Mouse (Mus musculus) mesoderm, embryonic 11.5 days (tissue): ENCODE results near the gene Dapk1.

Experiments
- DNase-seq: peaks from one replicate; pipeline ENCODE4 v3.0.0-alpha.2; 2012; ENCODE audit warnings: low read depth, low spot score

The Dapk1 gene

GRCm38 (mm10) chr13:60662493-60663177, 60.9 kb downstream of the Dapk1 start:
- no peak for DNase-seq

DNA sequence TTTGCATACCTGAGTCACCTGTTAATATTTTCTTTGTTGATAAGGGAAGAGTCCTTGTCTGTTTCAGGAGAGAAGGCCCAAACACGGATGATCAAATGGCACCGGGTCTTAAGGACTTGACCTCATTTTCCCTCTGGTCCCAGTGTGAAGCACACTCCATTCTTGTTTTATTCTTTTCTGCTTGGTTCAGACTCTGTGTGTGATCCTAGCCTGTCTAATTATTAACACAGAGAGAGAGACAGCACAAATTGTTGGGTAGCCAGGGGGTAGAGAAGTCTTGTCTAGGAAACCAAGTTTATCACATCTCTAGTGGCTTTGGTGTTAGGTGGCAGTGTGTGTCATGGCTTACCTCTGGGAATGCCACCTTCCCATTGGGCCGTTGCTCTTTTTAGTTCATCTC, 62.3 kb downstream of the Dapk1 start:
- DNase-seq, result no peak

GRCm38 (mm10) chr13:60664816-60665215, 63.1 kb downstream of the Dapk1 start:
- no peak for DNase-seq

- no peak for DNase-seq
These were observed 63.7 kb downstream of the Dapk1 start for GRCm38 (mm10) chr13:60665402-60665801.

DNA sequence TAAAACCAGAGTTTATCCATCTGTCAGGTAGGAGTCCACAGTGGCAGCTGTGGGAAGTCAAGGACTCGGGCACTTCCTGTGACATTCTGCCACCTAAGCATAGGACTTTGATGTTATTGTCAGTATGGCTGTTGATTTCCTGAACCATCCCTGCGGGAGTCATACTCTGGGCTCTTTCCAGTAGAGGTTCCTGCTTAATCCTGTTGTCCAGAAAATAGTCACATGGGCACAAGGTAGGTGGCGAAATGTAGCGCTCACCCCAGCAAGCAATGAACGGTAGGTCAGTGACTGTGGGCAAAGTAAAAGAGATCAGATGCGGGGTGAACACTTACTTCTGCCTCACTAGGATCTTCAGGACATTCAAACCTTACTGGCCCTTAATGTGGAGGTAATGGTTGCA, 66.3 kb downstream of the Dapk1 start:
- no peak for DNase-seq

DNA sequence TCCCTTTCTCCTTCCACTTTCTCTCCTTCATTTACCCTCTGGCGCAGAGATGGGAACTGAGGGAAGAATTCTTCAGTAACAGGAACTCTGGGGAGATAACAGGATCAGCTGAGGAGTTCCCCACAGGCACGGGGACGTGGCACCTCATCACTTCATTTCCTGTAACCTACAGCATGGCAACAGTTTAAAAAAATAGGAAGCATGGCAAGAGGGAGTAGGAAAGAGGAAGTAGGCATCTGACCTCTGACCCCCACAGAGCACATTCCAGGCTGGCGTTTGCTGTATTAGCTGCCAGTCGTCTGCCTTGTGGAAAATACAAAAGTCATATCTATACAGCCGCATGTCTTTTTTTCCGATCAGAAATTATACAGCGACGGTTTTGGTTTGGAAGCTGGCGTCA, 68.9 kb downstream of the Dapk1 start:
- DNase-seq, result peak; percentile 50

DNA sequence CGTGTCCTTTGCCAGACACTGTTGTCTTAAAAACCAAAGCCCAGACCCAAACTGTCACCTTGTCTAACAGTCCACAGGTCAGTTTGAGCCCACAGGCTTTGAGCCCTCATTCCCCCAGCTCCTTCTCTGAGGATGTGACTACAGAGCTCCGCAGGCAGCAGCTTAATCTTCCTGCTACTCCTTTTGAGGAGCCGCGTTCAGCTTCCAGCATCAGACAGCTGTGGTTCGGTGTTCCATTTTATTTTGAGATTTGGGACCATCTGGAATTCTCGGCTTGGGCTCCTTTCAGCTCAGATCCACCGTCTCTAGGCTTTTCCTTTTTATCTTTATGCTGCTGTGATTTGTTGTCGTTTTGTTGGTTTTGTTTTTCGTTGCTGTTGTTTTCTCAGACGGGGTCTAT, 69.5 kb downstream of the Dapk1 start:
- no peak for DNase-seq

DNA sequence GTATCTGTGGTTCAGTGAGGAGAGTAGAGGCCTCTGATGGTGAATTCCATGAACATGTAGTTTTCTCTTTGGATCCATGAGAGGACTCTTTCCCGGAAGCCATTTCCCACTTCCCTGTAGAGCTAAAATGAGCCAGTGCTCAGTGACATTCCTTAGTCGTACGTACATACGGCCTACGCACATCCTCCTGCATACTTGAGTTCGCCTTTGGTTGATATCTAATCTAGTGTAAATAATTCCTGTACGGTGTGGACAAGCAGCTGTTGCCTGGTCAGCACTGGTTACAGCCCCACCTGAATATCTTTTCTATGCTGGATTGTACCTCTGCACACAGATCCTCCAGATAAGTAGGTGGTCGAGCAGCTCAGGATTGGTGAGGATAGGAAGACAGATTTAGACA, 70.5 kb downstream of the Dapk1 start:
- no peak for DNase-seq

DNA sequence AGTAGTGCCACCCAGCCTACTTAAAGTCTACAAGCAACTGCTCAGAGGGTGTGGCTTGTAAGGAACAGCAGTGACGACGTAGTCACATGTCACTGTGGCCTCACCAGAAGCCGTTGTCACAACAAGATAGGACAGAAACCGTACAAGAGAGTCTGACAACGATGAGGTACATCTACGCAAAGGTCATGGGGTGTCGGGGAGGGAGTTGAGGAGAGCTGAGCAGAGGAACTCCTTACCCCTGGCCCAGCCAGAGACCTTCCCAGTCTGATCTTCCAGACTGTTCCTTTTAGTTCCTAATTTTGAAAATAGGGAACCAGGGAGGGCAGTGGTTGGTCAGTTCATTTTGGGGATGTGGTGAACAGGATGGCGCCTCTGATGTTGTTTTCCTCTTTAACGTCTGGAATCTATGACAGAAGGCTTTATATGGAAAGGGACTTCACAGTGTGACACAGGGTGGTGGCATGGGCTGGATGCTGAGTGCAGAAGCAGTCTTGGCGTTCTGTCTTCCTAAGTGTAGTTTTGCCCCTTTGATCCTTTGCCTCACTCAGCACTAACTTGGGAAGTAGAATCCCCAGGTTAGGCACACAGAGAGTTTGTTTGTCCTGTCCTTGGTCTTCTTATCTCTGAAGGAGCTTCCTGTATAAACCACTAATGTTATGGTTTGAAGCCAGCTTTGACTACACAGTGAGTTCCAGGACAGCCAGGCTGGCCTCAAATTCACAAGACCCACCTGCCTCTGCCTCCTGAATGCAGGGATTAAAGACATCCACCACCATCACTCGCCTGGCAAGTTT, 71.3 kb downstream of the Dapk1 start:
- no peak for DNase-seq

GRCm38 (mm10) chr13:60674301-60674700, 72.6 kb downstream of the Dapk1 start:
- DNase-seq, result no peak

DNA sequence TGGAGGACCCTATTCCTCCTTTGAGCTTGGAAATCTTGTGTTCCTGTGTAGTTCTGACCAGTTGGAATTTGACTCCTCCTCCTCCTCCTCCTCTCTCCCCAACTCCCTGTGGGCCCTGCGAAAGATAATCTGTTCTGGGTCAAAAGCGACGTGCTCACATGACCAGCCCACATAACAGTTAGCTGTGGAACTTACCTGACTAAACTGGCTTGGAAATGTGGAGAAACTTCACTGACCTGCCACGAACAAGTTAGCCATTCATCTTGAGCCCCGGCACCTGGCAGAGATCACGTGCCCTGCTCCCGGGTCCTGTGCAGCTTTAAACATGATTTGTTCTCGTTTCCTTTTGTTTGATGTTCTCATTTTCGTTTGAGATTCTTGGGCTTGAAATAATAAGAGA, 73.2 kb downstream of the Dapk1 start:
- DNase-seq, result peak; percentile 56

- no peak for DNase-seq
These were observed 73.7 kb downstream of the Dapk1 start for GRCm38 (mm10) chr13:60675416-60675815.

DNA sequence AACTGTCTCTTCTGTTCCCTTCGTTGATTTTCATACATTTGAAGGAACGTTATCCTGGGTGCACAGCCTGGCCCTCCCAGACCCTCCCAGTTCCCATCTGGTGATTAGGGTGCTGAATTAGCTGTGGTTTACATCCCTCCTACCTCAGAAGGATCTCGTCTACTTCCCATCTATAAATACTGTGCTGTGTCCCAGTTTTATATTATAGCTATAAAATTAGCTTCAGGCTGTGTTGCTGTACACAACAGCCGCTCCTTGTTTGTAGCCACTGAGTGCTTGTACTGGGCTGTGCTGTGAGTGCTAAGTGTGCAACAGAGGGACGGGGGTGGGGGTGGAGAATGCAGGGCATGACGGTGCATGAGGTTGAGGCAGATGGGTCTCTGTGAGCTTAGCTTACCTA, 77.2 kb downstream of the Dapk1 start:
- no peak for DNase-seq

GRCm38 (mm10) chr13:60682714-60683695, 81.3 kb downstream of the Dapk1 start:
- DNase-seq, result no peak

DNA sequence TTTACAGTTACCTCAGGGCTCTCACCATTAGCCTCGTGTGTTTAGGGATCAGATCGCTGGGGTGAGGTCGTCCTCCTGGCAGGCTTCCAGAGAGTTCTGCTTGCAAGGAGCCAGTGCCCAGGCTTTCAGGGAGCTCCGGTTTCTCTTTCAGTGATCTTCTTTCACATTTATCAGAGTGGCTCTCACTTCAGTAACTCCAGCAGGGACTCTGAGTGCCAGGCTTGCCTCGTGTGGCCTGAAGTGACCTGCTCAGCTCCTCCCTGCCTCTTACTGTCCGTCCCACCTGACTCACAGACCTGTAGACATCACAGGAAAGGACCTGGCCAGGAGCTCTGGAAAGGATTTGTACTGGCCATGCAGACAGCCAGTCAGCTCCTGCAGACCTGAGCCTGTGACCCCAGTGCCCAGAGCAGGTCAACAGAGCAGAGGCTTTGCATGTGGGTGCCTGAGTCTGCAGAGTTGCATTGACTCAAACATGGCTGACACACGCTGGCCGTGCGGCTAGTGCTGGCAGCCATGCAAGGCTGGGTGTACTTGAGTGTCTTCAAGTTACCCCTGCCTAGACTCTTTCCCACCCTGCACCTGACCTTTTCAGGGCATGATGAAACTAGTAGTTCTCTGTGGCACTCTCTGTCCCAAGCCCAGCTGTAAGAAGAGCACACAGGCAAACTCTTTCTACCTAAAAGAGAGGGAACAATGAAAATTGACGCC, 82.5 kb downstream of the Dapk1 start:
- DNase-seq, result peak; percentile 49

DNA sequence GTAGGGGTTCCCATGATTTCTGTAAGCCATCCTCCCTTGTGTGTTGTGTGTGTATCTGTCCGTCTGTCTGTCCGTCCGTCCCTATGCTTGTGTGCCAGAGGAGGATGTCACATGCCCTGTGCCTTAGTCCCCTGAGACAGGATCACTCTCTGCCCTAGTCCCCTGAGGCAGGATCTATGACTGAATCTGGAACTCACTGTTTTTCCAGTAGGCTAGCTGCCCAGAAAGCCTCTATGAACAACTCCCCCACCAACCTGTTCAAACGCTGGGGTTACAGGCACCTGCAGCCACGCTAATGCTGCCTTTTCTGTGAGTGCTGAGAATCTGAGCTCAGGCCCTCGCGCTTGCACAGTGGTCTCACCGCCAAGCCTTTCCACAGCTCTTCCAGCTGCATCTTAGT, 83.1 kb downstream of the Dapk1 start:
- DNase-seq, result no peak

DNA sequence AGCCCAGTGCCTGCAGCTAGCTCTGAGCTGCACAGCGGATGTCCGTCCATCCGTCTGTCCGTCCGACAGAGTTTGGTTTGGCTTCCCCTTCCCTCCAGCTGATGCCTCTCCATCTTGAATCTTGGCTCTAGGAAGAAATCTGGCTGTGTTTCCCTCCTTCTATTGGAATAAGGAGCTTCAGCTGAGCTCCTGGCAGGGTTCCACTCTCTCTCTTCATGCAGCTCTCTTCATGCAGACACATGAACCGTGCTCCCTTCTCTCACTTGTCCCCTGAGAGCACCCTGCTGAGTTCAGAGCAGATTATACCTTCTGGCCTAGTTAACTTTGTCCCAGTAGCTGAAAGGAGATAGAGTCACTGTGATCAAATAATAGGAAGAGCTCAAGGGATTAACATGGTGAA, 83.5 kb downstream of the Dapk1 start:
- DNase-seq, result no peak

GRCm38 (mm10) chr13:60686024-60686663, 84.4 kb downstream of the Dapk1 start:
- DNase-seq, result no peak

- no peak for DNase-seq
These were observed 85.2 kb downstream of the Dapk1 start for GRCm38 (mm10) chr13:60686967-60687366.

GRCm38 (mm10) chr13:60687462-60687861, 85.7 kb downstream of the Dapk1 start:
- DNase-seq, result no peak

DNA sequence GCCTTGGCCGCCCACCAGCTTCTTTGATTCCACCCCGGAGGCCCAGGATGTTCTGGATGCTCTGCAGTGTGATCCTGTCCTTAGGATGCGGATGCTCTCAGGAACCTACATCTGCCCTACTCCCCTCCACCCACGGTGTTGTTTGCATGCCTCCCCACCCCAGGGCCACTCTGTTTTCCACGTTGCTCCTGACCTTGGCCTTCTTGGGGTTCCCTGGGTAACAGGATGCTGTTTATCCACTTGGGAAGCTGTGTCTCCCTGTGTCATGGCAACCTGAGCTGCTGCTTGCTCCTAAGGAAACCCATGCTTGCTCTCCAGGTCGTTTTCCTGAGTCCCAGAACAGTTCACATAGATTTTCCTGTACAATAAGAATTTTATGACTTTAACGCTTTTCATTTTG, 86.1 kb downstream of the Dapk1 start:
- DNase-seq, result no peak
